Mouse (Mus musculus) hindbrain, embryonic 10.5 days (tissue): ENCODE measurements at regions not wholly inside any gene's neighbourhood (a gene's known extent, or its start where the extent isn't known, plus 50 kb on each side); places are given as distances from the start of the nearest gene placed in this dataset.

Source experiments
- DNase-seq: peaks from one replicate; pipeline ENCODE4 v3.0.0-alpha.2; 2017; ENCODE audit warnings: low spot score
- H3K27ac ChIP-seq: fragments of 300-500 bp; sonication (generic); 2 replicates; pipeline ENCODE4 v1.5.1; 2016; ENCODE audit warnings: mild to moderate bottlenecking, moderate library complexity
- H3K27me3 ChIP-seq: fragments of 300-500 bp; sonication (generic); 2 replicates; pipeline ENCODE4 v1.6.1; 2016; ENCODE audit warnings: mild to moderate bottlenecking; ENCODE audit not compliant: poor library complexity, insufficient read depth, severe bottlenecking
- H3K36me3 ChIP-seq: fragments of 300-500 bp; sonication (generic); 2 replicates; pipeline ENCODE4 v1.6.1; 2016; ENCODE audit warnings: mild to moderate bottlenecking, moderate library complexity
- H3K4me1 ChIP-seq: fragments of 300-500 bp; sonication (generic); replicated peaks from 2 replicates; pipeline ENCODE4 v1.6.1; 2016; ENCODE audit warnings: mild to moderate bottlenecking
- H3K4me3 ChIP-seq: fragments of 300-500 bp; sonication (generic); 2 replicates; pipeline ENCODE4 v1.5.1; 2016; ENCODE audit warnings: mild to moderate bottlenecking, moderate library complexity
- H3K9me3 ChIP-seq: fragments of 300-500 bp; sonication (generic); 2 replicates; pipeline ENCODE4 v1.6.1; 2016; ENCODE audit warnings: mild to moderate bottlenecking, moderate library complexity
- WGBS: fragments of 180-500 bp; shearing (Covaris S2); methylation state at CpG from one replicate; pipeline ENCODE4 v1.1.7; 2016; 5-methylcytosine and 5-hydroxymethylcytosine counted together

GRCm38 (mm10) chr8:8745615-8746285, 55.4 kb upstream of the Arglu1 start:
- no peaks in the 10 kb centered on the region for H3K36me3 ChIP-seq
- H3K9me3 ChIP-seq, result no peaks in the 10 kb centered on the region
- DNase-seq, result no peak
- no peak overlapping the region for H3K4me3 ChIP-seq
- H3K27ac ChIP-seq, result no peak overlapping the region
- H3K4me1 ChIP-seq, result no peaks in the 10 kb centered on the region
- 87% methylated on average over 9 of the region's 9 CpGs for WGBS
- H3K27me3 ChIP-seq, result no peaks in the 10 kb centered on the region
